Mouse (Mus musculus) small intestine, adult 10 weeks (tissue): ENCODE data around the gene Vmn2r89. TPM values are rescaled to one million over a fixed set of nuclear protein-coding genes. Genes with fewer than 3 reads are reported as not detected.

Experiments used
- polyA plus RNA-seq: library from polyadenylated mRNA; stranded (reverse); fragments of 350-450 nt; fragmentation: Illumina TruSeq; extraction: RNeasy Lipid Tissue Mini Kit (QIAGEN cat#74804); gene quantifications from one replicate; pipeline ENCODE4 v1.2.3, GENCODE M21; 2014; ENCODE audit warnings: low replicate concordance

The Vmn2r89 gene
- polyA plus RNA-seq, result not detected

GRCm38 (mm10) chr14:51451557-51451956 is at the start of gene Vmn2r89:
Gene Vmn2r89 (plus strand): TSS chr14:51451857.

DNA sequence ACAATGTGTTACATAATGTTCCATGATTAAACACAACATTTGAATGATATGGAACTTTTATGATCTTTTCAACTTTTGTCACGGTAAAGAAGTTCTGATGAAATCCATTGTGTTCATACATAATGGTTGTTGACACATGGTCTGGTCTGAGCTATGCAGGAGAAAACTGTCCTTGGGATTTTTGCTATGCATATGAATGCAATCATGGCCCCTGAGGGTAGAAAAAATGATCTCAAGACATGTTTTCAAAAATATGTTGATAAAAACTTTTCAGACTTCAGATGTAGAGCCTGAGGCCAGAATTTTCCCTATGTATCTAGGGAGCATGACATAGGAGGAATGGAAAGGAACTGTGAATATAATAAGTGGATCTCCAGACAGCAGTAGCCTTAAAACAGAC is 41.1 kb upstream of the Vmn2r89 start, which contains the start of gene Vmn2r88:
TSS of gene Vmn2r88 (plus strand) at position 301 of the 400 bp plus-strand sequence.

Other genes with a start within 250 kb of the Vmn2r89 start
- gene Ear14, start 248.5 kb upstream of the Vmn2r89 start, polyA plus RNA-seq, result not detected
- gene Rnase2a, start 195.7 kb upstream of the Vmn2r89 start, polyA plus RNA-seq, result not detected
- not detected for gene Gm7247, start 90.1 kb upstream of the Vmn2r89 start, polyA plus RNA-seq
- gene Vmn2r88, start 41.0 kb upstream of the Vmn2r89 start, polyA plus RNA-seq, result not detected
- not detected for gene Gm5622, start 100.9 kb downstream of the Vmn2r89 start, polyA plus RNA-seq
- gene Gm17175, start 122.2 kb downstream of the Vmn2r89 start, polyA plus RNA-seq, result not detected
- not detected for gene Gm17174, start 140.3 kb downstream of the Vmn2r89 start, polyA plus RNA-seq
- gene Gm17078, start 159.5 kb downstream of the Vmn2r89 start, polyA plus RNA-seq, result not detected
- gene Gm4181, start 183.8 kb downstream of the Vmn2r89 start, polyA plus RNA-seq, result not detected
- not detected for gene Gm17079, start 243.6 kb downstream of the Vmn2r89 start, polyA plus RNA-seq